ENCODE assay signal across 8 mouse cellular contexts in genomic region chr17:24894061-24894994, GRCm38 (mm10). TPM values are rescaled to one million over a fixed set of nuclear protein-coding genes. Genes with fewer than 3 reads are reported as not detected.
DNase-seq lines count a peak whose midpoint lies in the region; ATAC-seq and TF ChIP-seq lines count a peak whose summit lies in the region.

No protein-coding gene starts in this region.

- intact Hi-C loops in gastrocnemius, postnatal 14 days (cut with DNase I; ENCODE audit: low total_unique reads), result no loop called here

- peak overlapping the region; percentile 86 for H3K27ac ChIP-seq in heart, embryonic 13.5 days (replicated peaks)
- H3K27ac ChIP-seq in ES-Bruce4 (ENCODE audit: insufficient read depth, low read length), result no peak overlapping the region
- H3K27ac ChIP-seq in limb, embryonic 15.5 days, result peak overlapping the region; percentile 89
- peak overlapping the region; percentile 78; the same call in 1 of the 2 replicates for H3K27ac ChIP-seq in stomach, embryonic 14.5 days (ENCODE audit: low read length)

- TF ChIP-seq POLR2A in ES-Bruce4 (IDR thresholded peaks at IDR 0.05; ENCODE audit: insufficient read depth, low read length), result no peak

- 9% methylated on average over 31 of the region's 31 CpGs for WGBS in heart, embryonic 13.5 days
- WGBS in limb, embryonic 15.5 days, result 10% methylated on average over 31 of the region's 31 CpGs
- 10% methylated on average over 31 of the region's 31 CpGs for WGBS in stomach, embryonic 14.5 days

- H3K27me3 ChIP-seq in heart, embryonic 13.5 days (replicated peaks), result no peaks in the 10 kb centered on the region
- no peaks in the 10 kb centered on the region for H3K27me3 ChIP-seq in ES-Bruce4 (ENCODE audit: control insufficient read depth, insufficient read depth, low read length, poor library complexity, severe bottlenecking)
- no peaks in the 10 kb centered on the region for H3K27me3 ChIP-seq in erythroblast, embryonic 14.5 days (ENCODE audit: control insufficient read depth)
- H3K27me3 ChIP-seq in limb, embryonic 15.5 days, result no peaks in the 10 kb centered on the region
- no peaks in the 10 kb centered on the region for H3K27me3 ChIP-seq in stomach, embryonic 14.5 days (ENCODE audit: control insufficient read depth, insufficient read depth, low read length)

- DNase-seq in heart, adult 8-10 months (ENCODE audit: low spot score), result no peak
- no peak for DNase-seq in gastrocnemius, postnatal 14 days
- DNase-seq in adrenal gland, postnatal 10 days, result no peak

- H3K9me3 ChIP-seq in heart, embryonic 13.5 days, result no peaks in the 10 kb centered on the region
- H3K9me3 ChIP-seq in ES-Bruce4 (replicated peaks; ENCODE audit: control insufficient read depth, insufficient read depth, low read length, poor library complexity, severe bottlenecking), result no peaks in the 10 kb centered on the region
- H3K9me3 ChIP-seq in erythroblast, embryonic 14.5 days (ENCODE audit: control insufficient read depth, low read length), result no peaks in the 10 kb centered on the region
- H3K9me3 ChIP-seq in limb, embryonic 15.5 days, result no peaks in the 10 kb centered on the region
- H3K9me3 ChIP-seq in stomach, embryonic 14.5 days (ENCODE audit: control insufficient read depth, low read depth, low read length), result no peaks in the 10 kb centered on the region

- ATAC-seq in heart, embryonic 13.5 days (ENCODE audit: extremely low read depth, insufficient number of reproducible peaks, low FRiP score, low TSS enrichment), result no peak
- ATAC-seq in limb, embryonic 15.5 days (ENCODE audit: insufficient number of reproducible peaks, low FRiP score, low TSS enrichment, low read depth), result no peak
- peak; percentile 6 for ATAC-seq in stomach, embryonic 14.5 days (ENCODE audit: insufficient number of reproducible peaks, insufficient read depth, low FRiP score, low read depth)

- no peak for TF ChIP-seq EP300 in ES-Bruce4 (IDR thresholded peaks at IDR 0.05; ENCODE audit: insufficient read depth, low read depth, low read length)

- no peak for TF ChIP-seq CTCF in ES-Bruce4 (IDR thresholded peaks at IDR 0.05; ENCODE audit: low read depth, low read length)

- peaks cover 44% of the 10 kb centered on the region for H3K4me1 ChIP-seq in heart, embryonic 13.5 days
- H3K4me1 ChIP-seq in ES-Bruce4 (ENCODE audit: control insufficient read depth, insufficient read depth, low read length), result no peaks in the 10 kb centered on the region
- peaks cover 81% of the 10 kb centered on the region for H3K4me1 ChIP-seq in erythroblast, embryonic 14.5 days (ENCODE audit: control insufficient read depth)
- peaks cover 40% of the 10 kb centered on the region for H3K4me1 ChIP-seq in limb, embryonic 15.5 days
- H3K4me1 ChIP-seq in stomach, embryonic 14.5 days (ENCODE audit: control insufficient read depth, insufficient read depth, low read length), result peaks cover 15% of the 10 kb centered on the region

- peak overlapping the region; percentile 93 for H3K9ac ChIP-seq in heart, embryonic 13.5 days
- H3K9ac ChIP-seq in ES-Bruce4 (ENCODE audit: low read depth, poor library complexity, severe bottlenecking), result peak overlapping the region; percentile 68
- peak overlapping the region; percentile 92 for H3K9ac ChIP-seq in limb, embryonic 15.5 days
- peak overlapping the region; percentile 81 for H3K9ac ChIP-seq in stomach, embryonic 14.5 days (replicated peaks; ENCODE audit: low read depth, low read length)

- peaks cover 70% of the 10 kb centered on the region for H3K36me3 ChIP-seq in heart, embryonic 13.5 days
- H3K36me3 ChIP-seq in ES-Bruce4 (ENCODE audit: control insufficient read depth, insufficient read depth, low read length, poor library complexity, severe bottlenecking), result no peaks in the 10 kb centered on the region
- H3K36me3 ChIP-seq in erythroblast, embryonic 14.5 days (ENCODE audit: control insufficient read depth), result peaks cover 81% of the 10 kb centered on the region
- H3K36me3 ChIP-seq in limb, embryonic 15.5 days, result peaks cover 67% of the 10 kb centered on the region
- H3K36me3 ChIP-seq in stomach, embryonic 14.5 days (ENCODE audit: control insufficient read depth, insufficient read depth, low read length), result peaks cover 55% of the 10 kb centered on the region

- H3K4me2 ChIP-seq in heart, embryonic 13.5 days, result peak overlapping the region; percentile 100
- H3K4me2 ChIP-seq in limb, embryonic 15.5 days, result peak overlapping the region; percentile 95
- peak overlapping the region; percentile 99 for H3K4me2 ChIP-seq in stomach, embryonic 14.5 days (replicated peaks; ENCODE audit: low read depth, low read length)

- peak overlapping the region; percentile 87 for H3K4me3 ChIP-seq in heart, embryonic 13.5 days
- peak overlapping the region; percentile 77 for H3K4me3 ChIP-seq in ES-Bruce4 (ENCODE audit: low read depth, low read length)
- peak overlapping the region; percentile 64 for H3K4me3 ChIP-seq in erythroblast, embryonic 14.5 days (replicated peaks)
- H3K4me3 ChIP-seq in limb, embryonic 15.5 days, result peak overlapping the region; percentile 90
- peak overlapping the region; percentile 91 for H3K4me3 ChIP-seq in stomach, embryonic 14.5 days (ENCODE audit: low read depth, low read length)

RNA-seq across cellular contexts. Expression of gene Eme2, which starts 0.6 kb away (rescaled TPM):
- 20.7 and 22.5 TPM in 2 replicates for polyA plus RNA-seq in heart, embryonic 13.5 days (2015; fragmentation: Nextera tagmentation; extraction: Ambion mirVana)
- 10 to 100 TPM; 19.4 to 23.5 (median 21.1) TPM for total RNA-seq in heart, adult 8-10 months (2022)
- polyA plus RNA-seq in ES-Bruce4 (2011; ENCODE audit: insufficient read depth, insufficient read length, low read depth, missing spikeins), result 4.0 and 6.8 TPM in 2 replicates
- polyA plus RNA-seq in erythroblast, embryonic 14.5 days (2012), result 1.7 and 1.8 TPM in 2 replicates
- 27.4 and 29.9 TPM in 2 replicates for polyA plus RNA-seq in limb, embryonic 15.5 days (2015; fragmentation: Nextera tagmentation; extraction: Ambion mirVana)
- polyA plus RNA-seq in stomach, embryonic 14.5 days (2014; fragmentation: Nextera tagmentation; extraction: Ambion mirVana), result 18.9 and 27.8 TPM in 2 replicates
- 10 to 100 TPM; 13.9 to 14.5 TPM for total RNA-seq in gastrocnemius, postnatal 14 days (2021)
- 10 to 100 TPM; 30.2 to 45.4 TPM for total RNA-seq in adrenal gland, postnatal 10 days (2021)

RNA-seq across cellular contexts. Expression of gene Mrps34, which starts 0.6 kb away (rescaled TPM):
- 79.2 and 81.5 TPM in 2 replicates for polyA plus RNA-seq in heart, embryonic 13.5 days (2015; fragmentation: Nextera tagmentation; extraction: Ambion mirVana)
- total RNA-seq in heart, adult 8-10 months (2022), result 100 to 1,000 TPM in 2 of 4 experiments, 10 to 100 TPM in 2; 88.8 to 125 (median 109) TPM
- 29.9 and 35.5 TPM in 2 replicates for polyA plus RNA-seq in ES-Bruce4 (2011; ENCODE audit: insufficient read depth, insufficient read length, low read depth, missing spikeins)
- 6.4 and 7.5 TPM in 2 replicates for polyA plus RNA-seq in erythroblast, embryonic 14.5 days (2012)
- polyA plus RNA-seq in limb, embryonic 15.5 days (2015; fragmentation: Nextera tagmentation; extraction: Ambion mirVana), result 81.9 and 86.9 TPM in 2 replicates
- 84.7 and 85.6 TPM in 2 replicates for polyA plus RNA-seq in stomach, embryonic 14.5 days (2014; fragmentation: Nextera tagmentation; extraction: Ambion mirVana)
- 100 to 1,000 TPM; 118 to 120 TPM for total RNA-seq in gastrocnemius, postnatal 14 days (2021)
- 100 to 1,000 TPM; 123 to 140 TPM for total RNA-seq in adrenal gland, postnatal 10 days (2021)

RNA-seq across cellular contexts. Expression of gene Nme3, which starts 2.0 kb away (rescaled TPM):
- polyA plus RNA-seq in heart, embryonic 13.5 days (2015; fragmentation: Nextera tagmentation; extraction: Ambion mirVana), result 32.0 and 41.0 TPM in 2 replicates
- total RNA-seq in heart, adult 8-10 months (2022), result 10 to 100 TPM; 29.0 to 31.4 (median 29.5) TPM
- polyA plus RNA-seq in ES-Bruce4 (2011; ENCODE audit: insufficient read depth, insufficient read length, low read depth, missing spikeins), result 31.1 and 32.3 TPM in 2 replicates
- polyA plus RNA-seq in erythroblast, embryonic 14.5 days (2012), result 14.9 and 16.7 TPM in 2 replicates
- 31.9 and 36.0 TPM in 2 replicates for polyA plus RNA-seq in limb, embryonic 15.5 days (2015; fragmentation: Nextera tagmentation; extraction: Ambion mirVana)
- 72.7 and 76.7 TPM in 2 replicates for polyA plus RNA-seq in stomach, embryonic 14.5 days (2014; fragmentation: Nextera tagmentation; extraction: Ambion mirVana)
- total RNA-seq in gastrocnemius, postnatal 14 days (2021), result 1 to 10 TPM; 7.6 to 9.0 TPM
- total RNA-seq in adrenal gland, postnatal 10 days (2021), result 10 to 100 TPM; 43.6 to 51.3 TPM

RNA-seq across cellular contexts. Expression of gene Spsb3, which starts 7.9 kb away (rescaled TPM):
- 27.8 and 29.9 TPM in 2 replicates for polyA plus RNA-seq in heart, embryonic 13.5 days (2015; fragmentation: Nextera tagmentation; extraction: Ambion mirVana)
- 10 to 100 TPM; 25.8 to 29.3 (median 27.7) TPM for total RNA-seq in heart, adult 8-10 months (2022)
- 10.5 and 13.8 TPM in 2 replicates for polyA plus RNA-seq in ES-Bruce4 (2011; ENCODE audit: insufficient read depth, insufficient read length, low read depth, missing spikeins)
- 9.2 and 10.3 TPM in 2 replicates for polyA plus RNA-seq in erythroblast, embryonic 14.5 days (2012)
- 41.7 and 43.7 TPM in 2 replicates for polyA plus RNA-seq in limb, embryonic 15.5 days (2015; fragmentation: Nextera tagmentation; extraction: Ambion mirVana)
- 32.9 and 36.4 TPM in 2 replicates for polyA plus RNA-seq in stomach, embryonic 14.5 days (2014; fragmentation: Nextera tagmentation; extraction: Ambion mirVana)
- 10 to 100 TPM; 24.4 to 29.2 TPM for total RNA-seq in gastrocnemius, postnatal 14 days (2021)
- total RNA-seq in adrenal gland, postnatal 10 days (2021), result 10 to 100 TPM; 31.5 to 35.6 TPM

RNA-seq across cellular contexts. Expression of gene Nubp2, which starts 8.2 kb away (rescaled TPM):
- polyA plus RNA-seq in heart, embryonic 13.5 days (2015; fragmentation: Nextera tagmentation; extraction: Ambion mirVana), result 36.1 and 41.4 TPM in 2 replicates
- total RNA-seq in heart, adult 8-10 months (2022), result 10 to 100 TPM; 17.2 to 20.1 (median 19.2) TPM
- polyA plus RNA-seq in ES-Bruce4 (2011; ENCODE audit: insufficient read depth, insufficient read length, low read depth, missing spikeins), result 29.8 and 39.0 TPM in 2 replicates
- 7.5 and 12.0 TPM in 2 replicates for polyA plus RNA-seq in erythroblast, embryonic 14.5 days (2012)
- polyA plus RNA-seq in limb, embryonic 15.5 days (2015; fragmentation: Nextera tagmentation; extraction: Ambion mirVana), result 47.7 and 49.6 TPM in 2 replicates
- 48.1 and 49.0 TPM in 2 replicates for polyA plus RNA-seq in stomach, embryonic 14.5 days (2014; fragmentation: Nextera tagmentation; extraction: Ambion mirVana)
- 10 to 100 TPM; 12.5 to 14.6 TPM for total RNA-seq in gastrocnemius, postnatal 14 days (2021)
- 10 to 100 TPM; 42.2 to 43.7 TPM for total RNA-seq in adrenal gland, postnatal 10 days (2021)
